ENCODE assay signal across 16 mouse cellular contexts in genomic region chr11:52602796-52603195, GRCm38 (mm10).
DNase-seq lines count a peak whose midpoint lies in the region.
"Had no signal": no experiment of that assay in that cellular context is flagged by ENCODE, and none has a peak within 500 bp of the region (broad histone marks: within the 10 kb centered on the region; RNA-seq: fewer than 3 reads in every experiment).

No protein-coding gene starts in this region.

- H3K27me3 ChIP-seq in forebrain, embryonic 10.5 days (ENCODE audit: poor library complexity, severe bottlenecking), result no peaks in the 10 kb centered on the region
- H3K27me3 ChIP-seq: embryonic facial prominence, embryonic 15.5 days; forebrain, embryonic 13.5 days; heart, embryonic 12.5 days; hindbrain, embryonic 15.5 days had no signal

- H3K36me3 ChIP-seq in forebrain, embryonic 10.5 days (replicated peaks), result no peaks in the 10 kb centered on the region
- H3K36me3 ChIP-seq: embryonic facial prominence, embryonic 15.5 days; heart, embryonic 12.5 days; hindbrain, embryonic 15.5 days had no signal

- DNase-seq in adrenal gland, adult 2 months, result peak; percentile 74
- DNase-seq in adrenal gland, postnatal 4 days (ENCODE audit: low spot score in 2 of 2), result no peak
- DNase-seq in ovary, postnatal 36 days (ENCODE audit: low spot score), result peak; percentile 7
- DNase-seq in ovary, postnatal 10 days (ENCODE audit: low spot score), result no peak
- peak; percentile 57 to 68 for DNase-seq in adrenal gland, postnatal 36 days
- no peak for DNase-seq in heart, postnatal 4 days
- no peak for DNase-seq in forebrain, embryonic 10.5 days (ENCODE audit: extremely low spot score, low spot score)
- DNase-seq: cerebellum, adult 18-20 months; cerebellum, adult 9-11 months; cerebellum, postnatal 36 days; forebrain, postnatal 0 days; gastrocnemius, postnatal 14 days had no signal

- H3K4me3 ChIP-seq in forebrain, embryonic 10.5 days, result no peak overlapping the region
- H3K4me3 ChIP-seq: embryonic facial prominence, embryonic 15.5 days; forebrain, embryonic 13.5 days; heart, embryonic 12.5 days; hindbrain, embryonic 15.5 days had no signal

- no peaks in the 10 kb centered on the region for H3K9me3 ChIP-seq in forebrain, embryonic 10.5 days
- H3K9me3 ChIP-seq: embryonic facial prominence, embryonic 15.5 days; forebrain, embryonic 13.5 days; heart, embryonic 12.5 days; hindbrain, embryonic 15.5 days had no signal

- no peak overlapping the region for H3K27ac ChIP-seq in forebrain, embryonic 10.5 days
- H3K27ac ChIP-seq: embryonic facial prominence, embryonic 15.5 days; forebrain, embryonic 13.5 days; hindbrain, embryonic 15.5 days had no signal

- 84% methylated on average over 5 of the region's 5 CpGs for WGBS in forebrain, embryonic 10.5 days

- H3K4me1 ChIP-seq in forebrain, embryonic 10.5 days, result peaks cover 7% of the 10 kb centered on the region; the same call in 1 of the 2 replicates
- H3K4me1 ChIP-seq: forebrain, embryonic 13.5 days had no signal

Comparison
In these comparisons a context has a peak if more than half of its experiments do, and no peak if none do; other contexts are left out.
1. DNase-seq: peak in adrenal gland, adult 2 months (single experiment), ovary, postnatal 36 days (single experiment) and adrenal gland, postnatal 36 days (2 of 2); none in adrenal gland, postnatal 4 days (0 of 2), ovary, postnatal 10 days (single experiment), heart, postnatal 4 days (single experiment) and forebrain, embryonic 10.5 days (single experiment).